Mouse (Mus musculus) ovary, postnatal 14 days (tissue): ENCODE data around the gene Gpalpp1.
A peak's percentile ranks its signal among the peaks of the same experiment; 100 is the strongest.

Experiments
- DNase-seq: peaks from one replicate; pipeline ENCODE4 v3.0.0; 2022; ENCODE audit warnings: low spot score

Gene Gpalpp1

GRCm38 (mm10) chr14:76099543-76099942 lies 11.0 kb downstream of the Gpalpp1 start:
- no peak for DNase-seq

GRCm38 (mm10) chr14:76097815-76098214 lies 12.7 kb downstream of the Gpalpp1 start:
- DNase-seq = no peak

DNA sequence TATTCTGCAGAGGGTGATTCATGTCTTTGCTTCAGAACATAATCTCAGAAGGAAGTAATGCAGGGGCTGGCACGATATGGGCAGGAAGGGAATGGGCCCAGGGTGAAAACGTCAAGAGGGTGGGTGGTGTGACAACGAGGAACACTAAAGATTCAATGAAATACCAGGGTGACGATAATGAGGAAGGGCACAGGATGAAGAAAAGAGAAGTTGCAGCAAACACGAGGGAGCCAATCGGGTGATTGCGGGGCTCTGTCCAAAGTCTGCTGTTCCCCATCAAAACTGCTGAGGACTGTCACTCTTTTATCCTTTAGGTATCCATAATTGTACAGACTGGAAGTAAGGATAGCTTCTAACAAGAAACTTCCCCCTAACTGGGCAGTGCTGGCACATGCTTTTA lies 13.3 kb downstream of the Gpalpp1 start:
- DNase-seq = no peak

GRCm38 (mm10) chr14:76084188-76084587 lies 26.4 kb downstream of the Gpalpp1 start:
- no peak for DNase-seq

GRCm38 (mm10) chr14:76082086-76082636 lies 28.4 kb downstream of the Gpalpp1 start:
- DNase-seq = no peak

DNA sequence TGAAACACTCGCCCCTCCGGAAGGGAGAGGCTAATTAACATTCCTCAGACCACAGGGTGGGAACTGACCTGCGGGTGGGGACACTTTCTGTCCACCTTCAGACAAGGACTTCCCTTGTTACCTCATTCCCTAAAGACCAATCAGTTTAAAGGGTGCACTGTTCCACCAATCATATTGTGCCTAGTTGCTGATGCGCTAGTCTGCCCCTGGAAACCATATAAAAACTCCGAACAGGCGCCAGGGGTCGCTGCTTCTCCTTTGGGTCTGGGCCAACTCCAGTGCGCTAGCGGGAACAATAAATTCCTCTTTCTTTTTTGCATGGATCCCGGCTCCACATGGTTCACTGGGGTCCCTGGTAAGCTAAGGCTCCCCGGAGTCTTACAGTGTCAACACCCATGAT lies 29.1 kb downstream of the Gpalpp1 start:
- DNase-seq = no peak

DNA sequence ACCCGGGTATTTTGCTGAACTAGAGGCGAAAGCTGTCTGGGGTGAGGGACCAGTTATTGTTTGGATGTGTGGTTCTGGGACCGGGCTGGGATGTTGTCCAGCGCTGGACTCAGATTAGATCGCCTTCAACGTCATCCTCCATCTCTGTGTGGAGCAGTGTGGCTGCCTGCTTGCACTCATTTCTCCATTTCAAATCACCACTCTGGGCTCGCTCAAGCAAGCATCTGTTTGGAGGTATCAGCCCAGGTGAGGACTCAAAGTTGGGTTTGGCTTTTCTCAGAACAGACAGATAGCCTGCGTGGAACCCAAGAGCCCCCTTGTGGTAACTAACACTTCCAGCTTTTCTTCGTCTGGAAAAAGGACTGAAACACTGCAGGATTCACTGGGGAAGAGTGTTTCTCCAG lies 33.5 kb downstream of the Gpalpp1 start:
- peak; percentile 32 for DNase-seq

- DNase-seq = no peak
These were observed 34.0 kb downstream of the Gpalpp1 start for GRCm38 (mm10) chr14:76076602-76077001.

- no peak for DNase-seq
These were observed 34.8 kb downstream of the Gpalpp1 start for GRCm38 (mm10) chr14:76075721-76076120.

GRCm38 (mm10) chr14:76074206-76074605 lies 36.4 kb downstream of the Gpalpp1 start:
- no peak for DNase-seq

DNA sequence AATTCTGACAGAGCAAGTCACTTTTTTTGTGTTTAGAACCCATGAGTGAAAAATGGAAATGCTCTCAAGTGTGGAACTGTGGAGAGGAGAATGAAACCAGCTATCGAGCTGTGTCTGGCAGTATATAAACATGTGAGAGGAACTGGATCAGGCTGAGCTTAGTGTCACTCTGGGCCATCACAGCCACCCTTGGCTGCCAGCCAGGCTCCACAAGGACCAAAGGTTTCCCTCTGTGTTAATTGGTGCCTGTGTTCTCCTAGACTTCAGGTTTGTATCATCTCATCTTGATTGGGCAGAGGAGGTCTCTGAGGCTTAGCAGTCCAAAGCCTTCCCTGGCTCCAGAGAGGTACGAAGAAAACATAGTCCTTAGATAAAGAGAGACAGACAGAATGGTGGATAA lies 37.9 kb downstream of the Gpalpp1 start:
- DNase-seq = no peak

DNA sequence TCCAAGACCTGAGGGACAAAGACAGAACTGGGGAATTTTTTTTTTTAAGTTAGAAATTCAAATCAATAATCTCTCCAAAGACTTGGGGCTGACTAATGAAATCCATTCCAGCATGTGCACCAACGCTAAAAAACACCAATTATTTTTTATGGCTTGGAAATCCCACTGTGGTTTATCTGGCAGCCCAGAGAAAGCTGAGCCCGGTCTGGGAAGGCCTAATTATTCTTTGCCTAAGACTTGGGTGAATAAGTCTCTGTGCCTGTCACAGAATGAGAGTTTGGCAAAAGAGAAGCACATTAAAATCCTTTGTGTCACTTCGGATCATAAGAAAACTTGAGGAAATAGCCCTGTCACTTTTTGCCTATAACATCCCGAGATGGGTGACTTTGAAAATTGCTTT lies 41.3 kb downstream of the Gpalpp1 start:
- no peak for DNase-seq

DNA sequence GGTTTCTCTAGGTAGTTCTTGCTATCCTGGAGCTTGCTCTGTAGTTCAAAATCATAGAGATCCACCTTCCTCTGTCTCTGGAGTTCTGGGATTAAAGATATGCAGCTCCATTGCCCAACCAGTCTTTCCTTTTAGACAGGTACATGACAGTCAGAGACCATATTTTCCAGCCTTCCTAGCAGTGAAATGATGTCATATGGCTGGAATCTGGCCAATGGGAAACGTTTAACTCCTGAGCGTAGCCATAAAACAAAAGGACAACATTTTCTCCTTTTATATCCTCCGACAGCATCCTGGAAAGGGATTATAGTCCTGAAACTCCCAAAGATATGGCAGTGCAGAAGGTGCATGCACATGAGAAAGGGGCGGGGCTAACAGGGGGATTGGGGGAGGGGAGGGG lies 42.3 kb downstream of the Gpalpp1 start:
- no peak for DNase-seq

DNA sequence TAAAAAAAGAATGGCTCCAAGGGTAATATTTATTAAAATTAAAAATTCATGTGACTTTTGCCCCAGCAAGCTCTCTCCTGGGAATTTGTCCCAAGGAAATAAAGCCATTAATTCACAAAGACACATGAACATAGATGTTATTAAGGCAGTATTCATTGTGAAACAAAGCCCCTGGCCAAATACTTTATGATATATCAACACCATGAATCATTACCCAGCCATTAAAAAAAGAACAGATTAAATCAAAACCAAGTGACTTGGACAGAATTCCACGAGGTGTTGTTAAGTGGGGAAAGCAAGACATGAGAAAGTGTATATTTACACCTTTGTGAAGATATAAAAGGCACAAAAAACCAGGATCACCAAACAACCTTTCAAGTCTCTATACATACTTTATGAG lies 43.3 kb downstream of the Gpalpp1 start:
- no peak for DNase-seq

DNA sequence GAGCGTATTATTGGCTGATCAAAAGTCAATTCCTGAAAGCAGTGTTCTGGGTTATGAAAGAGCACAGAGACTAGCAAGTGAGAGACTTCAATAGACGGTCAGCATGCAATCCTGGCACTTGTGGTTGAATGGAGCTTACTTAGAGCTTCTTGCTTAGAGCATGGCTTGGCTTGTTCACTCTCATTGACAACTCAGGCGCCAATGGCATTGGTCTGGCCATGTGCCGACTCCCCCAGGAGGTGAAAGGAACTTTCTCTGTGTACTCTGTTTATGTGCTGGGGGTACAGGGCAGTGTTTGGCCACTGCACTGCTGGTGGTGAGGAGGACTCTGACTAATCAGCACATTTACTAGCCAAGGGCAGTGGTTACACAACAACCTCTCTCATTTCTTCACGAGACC lies 51.1 kb downstream of the Gpalpp1 start:
- DNase-seq = no peak

- DNase-seq = no peak
These were observed 56.8 kb downstream of the Gpalpp1 start for GRCm38 (mm10) chr14:76053726-76054125.

- DNase-seq = no peak
These were observed 58.6 kb downstream of the Gpalpp1 start for GRCm38 (mm10) chr14:76051966-76052365.

- DNase-seq = no peak
These were observed 64.8 kb downstream of the Gpalpp1 start for GRCm38 (mm10) chr14:76045767-76046166.

- no peak for DNase-seq
These were observed 66.4 kb downstream of the Gpalpp1 start for GRCm38 (mm10) chr14:76044164-76044557.

GRCm38 (mm10) chr14:76043251-76044163 lies 67.1 kb downstream of the Gpalpp1 start:
- DNase-seq = no peak
